Mouse (Mus musculus) liver, embryonic 14.5 days (tissue): ENCODE measurements around the gene Rps11. TPM values are rescaled to one million over a fixed set of nuclear protein-coding genes. Genes with fewer than 3 reads are reported as not detected.
A peak's percentile ranks its signal among the peaks of the same experiment; 100 is the strongest.

Source experiments
- ATAC-seq: fragments of 200-750 bp; cut with Nextera tagmentation; 2 replicates; pipeline ENCODE4 v1.8.0; 2017; ENCODE audit warnings: moderate number of reproducible peaks, mild to moderate bottlenecking, moderate library complexity; ENCODE audit not compliant: insufficient read depth
- DNase-seq, 3 experiments: peaks; one replicate each; pipeline ENCODE4 v3.0.0-alpha.2; 2012 to 2013; ENCODE audit warnings: low read depth in 3 of 3, low spot score in 3 of 3
- H3K27ac ChIP-seq: fragments of 300-500 bp; sonication (generic); 2 replicates; pipeline ENCODE4 v1.5.1; 2014; ENCODE audit warnings: moderate library complexity, mild to moderate bottlenecking, control low read depth, inconsistent platforms
- H3K27me3 ChIP-seq: fragments of 300-500 bp; sonication (generic); 2 replicates; pipeline ENCODE4 v1.6.1; 2014; ENCODE audit warnings: mild to moderate bottlenecking, low read length, moderate library complexity; ENCODE audit not compliant: control insufficient read depth, insufficient read depth
- H3K36me3 ChIP-seq: fragments of 300-500 bp; sonication (generic); replicated peaks from 2 replicates; pipeline ENCODE4 v1.6.1; 2014; ENCODE audit warnings: low read depth; ENCODE audit not compliant: control insufficient read depth, insufficient read depth
- H3K4me1 ChIP-seq, 2 experiments: fragments of 200-500 bp in 1 of 2; fragments of 300-500 bp in 1 of 2; sonication (generic) in 1 of 2; replicated peaks; 2 replicates each; pipeline ENCODE4 v1.6.1; 2012 to 2014; ENCODE audit warnings: antibody characterized with exemption in 1 of 2, inconsistent platforms in 1 of 2, low read length in 1 of 2; ENCODE audit not compliant: control insufficient read depth in 2 of 2, insufficient read depth in 2 of 2
- H3K4me2 ChIP-seq: fragments of 300-500 bp; sonication (generic); 2 replicates; pipeline ENCODE4 v1.6.1; 2014; ENCODE audit warnings: low read depth, mild to moderate bottlenecking, control low read depth, moderate library complexity
- H3K4me3 ChIP-seq, 2 experiments: fragments of 200-500 bp in 1 of 2; fragments of 300-500 bp in 1 of 2; sonication (generic) in 1 of 2; 2 replicates each; pipeline ENCODE4 v1.5.1; 2012 to 2014; ENCODE audit warnings: low read depth in 2 of 2, low read length in 2 of 2, mild to moderate bottlenecking in 2 of 2, control low read depth in 1 of 2, inconsistent platforms in 1 of 2, moderate library complexity in 1 of 2; ENCODE audit not compliant: insufficient read depth in 1 of 2
- H3K9ac ChIP-seq: fragments of 300-500 bp; sonication (generic); replicated peaks from 2 replicates; pipeline ENCODE4 v1.6.1; 2014; ENCODE audit warnings: mild to moderate bottlenecking, control low read depth, moderate library complexity
- H3K9me3 ChIP-seq: fragments of 300-500 bp; sonication (generic); 2 replicates; pipeline ENCODE4 v1.6.1; 2016; ENCODE audit warnings: low read length, mixed read lengths; ENCODE audit not compliant: control insufficient read depth
- CTCF ChIP-seq: IDR thresholded peaks from 2 replicates; pipeline ENCODE4 v1.5.1; 2016; ENCODE audit warnings: antibody characterized with exemption, low read depth, control low read depth
- EP300 ChIP-seq: IDR thresholded peaks from 2 replicates; pipeline ENCODE4 v1.6.1; 2016; ENCODE audit warnings: antibody characterized with exemption, low read depth
- WGBS: fragments of 180-500 bp; shearing (Covaris S2); extraction: QIAGEN DNeasy Blood & Tissue Kit; methylation state at CpG from one replicate; pipeline ENCODE4 v1.1.7; 2014; ENCODE audit not compliant: insufficient replicate concordance; 5-methylcytosine and 5-hydroxymethylcytosine counted together
- microRNA counts: library from miRNA; unstranded; fragments of <30 nt; microRNA quantifications from one replicate; lab custom pipeline; 2016
- microRNA-seq: library from miRNA; unstranded; fragments of <30 nt; microRNA quantifications from one replicate; pipeline ENCODE4, GENCODE M21; 2016
- polyA plus RNA-seq, 2 experiments: library from polyadenylated mRNA; depleted of rRNA in 1 of 2; stranded (reverse) in 1 of 2; unstranded in 1 of 2; fragments of >200 nt; fragmentation: Nextera tagmentation in 1 of 2; extraction: Ambion mirVana in 1 of 2; gene quantifications; 2 replicates each; pipeline versions ENCODE4 v1.2.1 to v1.2.3; 2012 to 2014

Gene Rps11
- polyA plus RNA-seq, 2 experiments, result 366 to 989 TPM

DNA sequence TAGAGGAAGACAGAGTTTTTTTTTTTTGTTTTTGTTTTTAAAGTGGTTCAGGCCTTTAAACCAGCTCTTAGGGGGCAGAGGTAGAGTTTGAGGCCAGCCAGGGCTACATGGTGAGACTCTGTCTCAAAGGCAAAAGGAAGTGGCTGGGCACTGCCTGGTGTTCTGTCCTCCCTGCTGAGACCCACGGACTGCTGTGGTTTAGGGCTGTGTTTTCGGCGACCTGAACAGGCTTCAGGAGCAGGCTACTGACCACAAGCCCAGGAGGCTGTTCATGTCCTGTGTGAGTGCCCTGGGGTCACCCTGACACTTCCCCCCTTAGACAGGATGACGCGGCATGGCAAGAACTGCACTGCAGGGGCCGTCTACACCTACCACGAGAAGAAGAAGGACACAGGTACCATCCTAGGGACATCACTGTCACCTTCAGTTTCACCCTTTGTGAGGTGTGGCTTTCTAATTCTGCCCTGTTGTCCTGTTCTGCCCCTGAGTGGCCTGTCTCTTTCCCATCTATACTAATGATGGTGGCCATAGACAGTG, 51.0 kb downstream of the Rps11 start:
- H3K9ac ChIP-seq, result no peak overlapping the region
- no peaks in the 10 kb centered on the region for H3K9me3 ChIP-seq
- H3K4me2 ChIP-seq, result no peak overlapping the region
- peaks cover 0 to 5% of the 10 kb centered on the region in 2 experiments; a peak in 1 of 4 replicates for H3K4me1 ChIP-seq
- TF ChIP-seq CTCF (no peak), EP300 (no peak)
- peaks cover 7% of the 10 kb centered on the region; the same call in 1 of the 2 replicates for H3K36me3 ChIP-seq
- no peak overlapping the region for H3K27ac ChIP-seq
- ATAC-seq (no peak), DNase-seq (no peak)
- no peaks in the 10 kb centered on the region for H3K27me3 ChIP-seq
- H3K4me3 ChIP-seq, result no peak overlapping the region
- WGBS, result 50% methylated on average over 7 of the region's 7 CpGs

MicroRNAs encoded within 50 kb of the gene (microRNA counts, 519-probe panel; counts per million panel counts)
- 69.9 counts per million for microRNA mmu-miR-150 (lab: Ali Mortazavi, UCI)

Small RNA genes lying within 50 kb of the gene (microRNA-seq; reads per million reads assigned to microRNA genes)
- gene Mir150 (34.2 reads per million, percentile 37 among the genes with 10 or more reads in this experiment), gene Mir5121 (65.5 reads per million, percentile 43 among the genes with 10 or more reads in this experiment), gene Mir7055 (not detected)

Other genes with a start within 250 kb of the Rps11 start
Only the 30 nearest of the 33 such genes appear.
- 5.9 and 6.5 TPM in 2 replicates for gene Fuz, start 228.4 kb downstream of the Rps11 start, polyA plus RNA-seq (2012; rRNA removed)
- 5.0 and 5.5 TPM in 2 replicates for gene Fuz, start 228.4 kb downstream of the Rps11 start, polyA plus RNA-seq (2014; fragmentation: Nextera tagmentation; extraction: Ambion mirVana)
- gene Ap2a1, start 194.9 kb downstream of the Rps11 start, polyA plus RNA-seq (2012; rRNA removed), result 62.2 and 67.6 TPM in 2 replicates
- 69.6 and 74.2 TPM in 2 replicates for gene Ap2a1, start 194.9 kb downstream of the Rps11 start, polyA plus RNA-seq (2014; fragmentation: Nextera tagmentation; extraction: Ambion mirVana)
- 0.07 and 0.22 TPM in 2 replicates for gene Tsks, start 181.2 kb downstream of the Rps11 start, polyA plus RNA-seq (2012; rRNA removed)
- 0.05 TPM in 1 of 2 replicates, not detected in the other for gene Tsks, start 181.2 kb downstream of the Rps11 start, polyA plus RNA-seq (2014; fragmentation: Nextera tagmentation; extraction: Ambion mirVana)
- 2.5 and 3.0 TPM in 2 replicates for gene Cpt1c, start 149.6 kb downstream of the Rps11 start, polyA plus RNA-seq (2012; rRNA removed)
- gene Cpt1c, start 149.6 kb downstream of the Rps11 start, polyA plus RNA-seq (2014; fragmentation: Nextera tagmentation; extraction: Ambion mirVana), result 0.80 and 1.3 TPM in 2 replicates
- 168 and 174 TPM in 2 replicates for gene Prmt1, start 137.9 kb downstream of the Rps11 start, polyA plus RNA-seq (2012; rRNA removed)
- 50.4 and 51.2 TPM in 2 replicates for gene Prmt1, start 137.9 kb downstream of the Rps11 start, polyA plus RNA-seq (2014; fragmentation: Nextera tagmentation; extraction: Ambion mirVana)
- 40.3 and 41.0 TPM in 2 replicates for gene Irf3, start 126.8 kb downstream of the Rps11 start, polyA plus RNA-seq (2012; rRNA removed)
- 28.0 and 32.1 TPM in 2 replicates for gene Irf3, start 126.8 kb downstream of the Rps11 start, polyA plus RNA-seq (2014; fragmentation: Nextera tagmentation; extraction: Ambion mirVana)
- 11.4 and 14.4 TPM in 2 replicates for gene Bcl2l12, start 125.7 kb downstream of the Rps11 start, polyA plus RNA-seq (2012; rRNA removed)
- 11.7 and 11.9 TPM in 2 replicates for gene Bcl2l12, start 125.7 kb downstream of the Rps11 start, polyA plus RNA-seq (2014; fragmentation: Nextera tagmentation; extraction: Ambion mirVana)
- gene Scaf1, start 108.1 kb downstream of the Rps11 start, polyA plus RNA-seq (2012; rRNA removed), result 16.2 and 16.9 TPM in 2 replicates
- gene Scaf1, start 108.1 kb downstream of the Rps11 start, polyA plus RNA-seq (2014; fragmentation: Nextera tagmentation; extraction: Ambion mirVana), result 11.0 and 14.5 TPM in 2 replicates
- 16.3 and 19.7 TPM in 2 replicates for gene Rras, start 106.5 kb downstream of the Rps11 start, polyA plus RNA-seq (2012; rRNA removed)
- 15.4 and 20.6 TPM in 2 replicates for gene Rras, start 106.5 kb downstream of the Rps11 start, polyA plus RNA-seq (2014; fragmentation: Nextera tagmentation; extraction: Ambion mirVana)
- gene Prr12, start 71.6 kb downstream of the Rps11 start, polyA plus RNA-seq (2012; rRNA removed), result 1.8 and 2.6 TPM in 2 replicates
- gene Prr12, start 71.6 kb downstream of the Rps11 start, polyA plus RNA-seq (2014; fragmentation: Nextera tagmentation; extraction: Ambion mirVana), result 1.9 and 2.2 TPM in 2 replicates
- 24.5 and 26.4 TPM in 2 replicates for gene Nosip, start 62.0 kb downstream of the Rps11 start, polyA plus RNA-seq (2012; rRNA removed)
- gene Nosip, start 62.0 kb downstream of the Rps11 start, polyA plus RNA-seq (2014; fragmentation: Nextera tagmentation; extraction: Ambion mirVana), result 23.1 and 27.4 TPM in 2 replicates
- 8.5 and 10.1 TPM in 2 replicates for gene Prrg2, start 61.8 kb downstream of the Rps11 start, polyA plus RNA-seq (2012; rRNA removed)
- gene Prrg2, start 61.8 kb downstream of the Rps11 start, polyA plus RNA-seq (2014; fragmentation: Nextera tagmentation; extraction: Ambion mirVana), result 6.2 and 7.3 TPM in 2 replicates
- 20.1 and 20.6 TPM in 2 replicates for gene Rcn3, start 32.2 kb downstream of the Rps11 start, polyA plus RNA-seq (2012; rRNA removed)
- 19.2 and 21.5 TPM in 2 replicates for gene Rcn3, start 32.2 kb downstream of the Rps11 start, polyA plus RNA-seq (2014; fragmentation: Nextera tagmentation; extraction: Ambion mirVana)
- 14.9 and 16.3 TPM in 2 replicates for gene Fcgrt, start 20.6 kb downstream of the Rps11 start, polyA plus RNA-seq (2012; rRNA removed)
- 35.5 and 35.6 TPM in 2 replicates for gene Fcgrt, start 20.6 kb downstream of the Rps11 start, polyA plus RNA-seq (2014; fragmentation: Nextera tagmentation; extraction: Ambion mirVana)
- 534 and 909 TPM in 2 replicates for gene Rpl13a, start 4.3 kb upstream of the Rps11 start, polyA plus RNA-seq (2012; rRNA removed)
- 992 and 1,027 TPM in 2 replicates for gene Rpl13a, start 4.3 kb upstream of the Rps11 start, polyA plus RNA-seq (2014; fragmentation: Nextera tagmentation; extraction: Ambion mirVana)
- 0.03 TPM in 1 of 2 replicates, not detected in the other for gene Gm45713, start 11.8 kb upstream of the Rps11 start, polyA plus RNA-seq (2012; rRNA removed)
- gene Gm45713, start 11.8 kb upstream of the Rps11 start, polyA plus RNA-seq (2014; fragmentation: Nextera tagmentation; extraction: Ambion mirVana), result 0.15 and 0.63 TPM in 2 replicates
- 12.1 and 13.4 TPM in 2 replicates for gene Flt3l, start 12.0 kb upstream of the Rps11 start, polyA plus RNA-seq (2012; rRNA removed)
- 3.9 and 5.5 TPM in 2 replicates for gene Flt3l, start 12.0 kb upstream of the Rps11 start, polyA plus RNA-seq (2014; fragmentation: Nextera tagmentation; extraction: Ambion mirVana)
- 38.3 and 43.3 TPM in 2 replicates for gene Pih1d1, start 29.9 kb upstream of the Rps11 start, polyA plus RNA-seq (2012; rRNA removed)
- 44.3 and 45.8 TPM in 2 replicates for gene Pih1d1, start 29.9 kb upstream of the Rps11 start, polyA plus RNA-seq (2014; fragmentation: Nextera tagmentation; extraction: Ambion mirVana)
- 17.9 and 19.8 TPM in 2 replicates for gene Aldh16a1, start 30.1 kb upstream of the Rps11 start, polyA plus RNA-seq (2012; rRNA removed)
- 20.9 and 23.1 TPM in 2 replicates for gene Aldh16a1, start 30.1 kb upstream of the Rps11 start, polyA plus RNA-seq (2014; fragmentation: Nextera tagmentation; extraction: Ambion mirVana)
- 0.01 TPM in 2 replicates for gene Slc17a7, start 39.5 kb upstream of the Rps11 start, polyA plus RNA-seq (2012; rRNA removed)
- not detected in 2 replicates for gene Slc17a7, start 39.5 kb upstream of the Rps11 start, polyA plus RNA-seq (2014; fragmentation: Nextera tagmentation; extraction: Ambion mirVana)
- 0.02 TPM in 1 of 2 replicates, not detected in the other for gene Gfy, start 55.1 kb upstream of the Rps11 start, polyA plus RNA-seq (2012; rRNA removed)
- gene Gfy, start 55.1 kb upstream of the Rps11 start, polyA plus RNA-seq (2014; fragmentation: Nextera tagmentation; extraction: Ambion mirVana), result not detected in 2 replicates
- not detected in 2 replicates for gene Pth2, start 56.6 kb upstream of the Rps11 start, polyA plus RNA-seq (2012; rRNA removed)
- not detected in 2 replicates for gene Pth2, start 56.6 kb upstream of the Rps11 start, polyA plus RNA-seq (2014; fragmentation: Nextera tagmentation; extraction: Ambion mirVana)
- 0.02 and 0.08 TPM in 2 replicates for gene Ccdc155, start 80.5 kb upstream of the Rps11 start, polyA plus RNA-seq (2012; rRNA removed)
- not detected in 2 replicates for gene Ccdc155, start 80.5 kb upstream of the Rps11 start, polyA plus RNA-seq (2014; fragmentation: Nextera tagmentation; extraction: Ambion mirVana)
- 1.1 and 1.5 TPM in 2 replicates for gene Dkkl1, start 87.7 kb upstream of the Rps11 start, polyA plus RNA-seq (2012; rRNA removed)
- 2.1 and 2.6 TPM in 2 replicates for gene Dkkl1, start 87.7 kb upstream of the Rps11 start, polyA plus RNA-seq (2014; fragmentation: Nextera tagmentation; extraction: Ambion mirVana)
- 7.9 and 10.0 TPM in 2 replicates for gene Tead2, start 91.3 kb upstream of the Rps11 start, polyA plus RNA-seq (2012; rRNA removed)
- gene Tead2, start 91.3 kb upstream of the Rps11 start, polyA plus RNA-seq (2014; fragmentation: Nextera tagmentation; extraction: Ambion mirVana), result 4.1 and 4.5 TPM in 2 replicates
- 10.5 and 12.8 TPM in 2 replicates for gene Cd37, start 114.7 kb upstream of the Rps11 start, polyA plus RNA-seq (2012; rRNA removed)
- 9.0 and 9.1 TPM in 2 replicates for gene Cd37, start 114.7 kb upstream of the Rps11 start, polyA plus RNA-seq (2014; fragmentation: Nextera tagmentation; extraction: Ambion mirVana)
- 0.03 TPM in 1 of 2 replicates, not detected in the other for gene Slc6a16, start 116.6 kb upstream of the Rps11 start, polyA plus RNA-seq (2012; rRNA removed)
- not detected in 2 replicates for gene Slc6a16, start 116.6 kb upstream of the Rps11 start, polyA plus RNA-seq (2014; fragmentation: Nextera tagmentation; extraction: Ambion mirVana)
- gene Slc6a21, start 153.1 kb upstream of the Rps11 start, polyA plus RNA-seq (2012; rRNA removed), result not detected in 2 replicates
- gene Slc6a21, start 153.1 kb upstream of the Rps11 start, polyA plus RNA-seq (2014; fragmentation: Nextera tagmentation; extraction: Ambion mirVana), result not detected in 2 replicates
- gene Trpm4, start 209.3 kb upstream of the Rps11 start, polyA plus RNA-seq (2012; rRNA removed), result 0.70 and 0.87 TPM in 2 replicates
- 0.43 and 0.60 TPM in 2 replicates for gene Trpm4, start 209.3 kb upstream of the Rps11 start, polyA plus RNA-seq (2014; fragmentation: Nextera tagmentation; extraction: Ambion mirVana)
- gene Hrc, start 210.9 kb upstream of the Rps11 start, polyA plus RNA-seq (2012; rRNA removed), result 0.02 and 0.07 TPM in 2 replicates
- not detected in 2 replicates for gene Hrc, start 210.9 kb upstream of the Rps11 start, polyA plus RNA-seq (2014; fragmentation: Nextera tagmentation; extraction: Ambion mirVana)